Mouse (Mus musculus): ENCODE measurements around the gene Olfr611.
"Not testable (repeated sequence)": the region's sequence is repeated elsewhere in the genome, so short reads cannot be mapped to it uniquely, and the experiment has no call there.

Gene Olfr611

GRCm38 (mm10) chr7:103520746-103521145, at the start of gene Olfr611:
Olfr611 (minus strand) TSS chr7:103520846.
- DNase-seq, result not testable (repeated sequence)

- no peak for DNase-seq
Observed at GRCm38 (mm10) chr7:103569043-103569442, 48.4 kb upstream of the Olfr611 start, which contains the start of gene Olfr616. Olfr616 (minus strand) TSS chr7:103569143.

GRCm38 (mm10) chr7:103555779-103556178, 35.1 kb upstream of the Olfr611 start, which contains the start of gene Olfr615:
Olfr615 (plus strand) TSS chr7:103556079.
- no peak for DNase-seq

GRCm38 (mm10) chr7:103547774-103548173, 27.1 kb upstream of the Olfr611 start, which contains the start of gene Olfr613:
Olfr613 (plus strand) TSS chr7:103548074.
- no peak for DNase-seq

GRCm38 (mm10) chr7:103542617-103543016, 22.0 kb upstream of the Olfr611 start, which contains the start of gene Olfr612:
Olfr612 (minus strand) TSS chr7:103542717.
- not testable (repeated sequence) for DNase-seq

- no peak for DNase-seq
Observed at GRCm38 (mm10) chr7:103512022-103512421, 8.6 kb downstream of the Olfr611 start, which contains the start of gene Olfr610. Olfr610 (minus strand) TSS chr7:103512122.

GRCm38 (mm10) chr7:103497962-103498361, 22.7 kb downstream of the Olfr611 start, which contains the start of gene Olfr609:
Olfr609 (minus strand) TSS chr7:103498062.
- no peak for DNase-seq

- DNase-seq, result not testable (repeated sequence)
Observed at GRCm38 (mm10) chr7:103477106-103477505, 43.5 kb downstream of the Olfr611 start.

GRCm38 (mm10) chr7:103469577-103469976, 51.1 kb downstream of the Olfr611 start, which contains the start of gene Olfr608:
Olfr608 (plus strand) TSS chr7:103469877.
- no peak for DNase-seq

All from right cerebral cortex, postnatal 4 days (tissue).